Mouse (Mus musculus) lung, embryonic 15.5 days (tissue): ENCODE measurements at regions not wholly inside any gene's neighbourhood (a gene's known extent, or its start where the extent isn't known, plus 50 kb on each side); places are given as distances from the start of the nearest gene placed in this dataset.

Source experiments
- ATAC-seq: fragments of 200-750 bp; cut with Nextera tagmentation; 2 replicates; pipeline ENCODE4 v1.8.0; 2017; ENCODE audit warnings: moderate number of reproducible peaks, borderline replicate concordance; ENCODE audit not compliant: low FRiP score, low TSS enrichment; ENCODE audit errors: extremely low read depth
- H3K27ac ChIP-seq: fragments of 300-500 bp; sonication (generic); 2 replicates; pipeline ENCODE4 v1.5.1; 2015; ENCODE audit warnings: moderate library complexity, mild to moderate bottlenecking, inconsistent platforms
- H3K27me3 ChIP-seq: fragments of 300-500 bp; sonication (generic); 2 replicates; pipeline ENCODE4 v1.6.1; 2015; ENCODE audit warnings: inconsistent platforms
- H3K36me3 ChIP-seq: fragments of 300-500 bp; sonication (generic); 2 replicates; pipeline ENCODE4 v1.6.1; 2015; ENCODE audit warnings: inconsistent platforms
- H3K4me1 ChIP-seq: fragments of 300-500 bp; sonication (generic); 2 replicates; pipeline ENCODE4 v1.6.1; 2015; ENCODE audit warnings: inconsistent platforms
- H3K4me2 ChIP-seq: fragments of 300-500 bp; sonication (generic); 2 replicates; pipeline ENCODE4 v1.6.1; 2015; ENCODE audit warnings: inconsistent platforms, mild to moderate bottlenecking, moderate library complexity
- H3K4me3 ChIP-seq: fragments of 300-500 bp; sonication (generic); 2 replicates; pipeline ENCODE4 v1.5.1; 2015; ENCODE audit warnings: mild to moderate bottlenecking, inconsistent platforms
- H3K9ac ChIP-seq: fragments of 300-500 bp; sonication (generic); 2 replicates; pipeline ENCODE4 v1.6.1; 2015; ENCODE audit warnings: inconsistent platforms
- H3K9me3 ChIP-seq: fragments of 300-500 bp; sonication (generic); 2 replicates; pipeline ENCODE4 v1.6.1; 2016; ENCODE audit warnings: inconsistent platforms
- WGBS: fragments of 180-500 bp; shearing (Covaris S2); methylation state at CpG from one replicate; pipeline ENCODE4 v1.1.7; 2015; 5-methylcytosine and 5-hydroxymethylcytosine counted together

- no peak overlapping the region for H3K4me2 ChIP-seq
- H3K27me3 ChIP-seq = no peaks in the 10 kb centered on the region
- no peaks in the 10 kb centered on the region for H3K4me1 ChIP-seq
- 0 out of 2 replicates have a peak, but pooled peaks cover 6% of the 10 kb centered on the region for H3K9me3 ChIP-seq
- no peaks in the 10 kb centered on the region for H3K36me3 ChIP-seq
- no peak overlapping the region for H3K4me3 ChIP-seq
- H3K27ac ChIP-seq = no peak overlapping the region
- ATAC-seq = no peak
- no peak overlapping the region for H3K9ac ChIP-seq
- WGBS = 92% methylated on average over 5 of the region's 5 CpGs
Measured at GRCm38 (mm10) chr13:32593131-32593530, 190.6 kb downstream of the Mylk4 start.

DNA sequence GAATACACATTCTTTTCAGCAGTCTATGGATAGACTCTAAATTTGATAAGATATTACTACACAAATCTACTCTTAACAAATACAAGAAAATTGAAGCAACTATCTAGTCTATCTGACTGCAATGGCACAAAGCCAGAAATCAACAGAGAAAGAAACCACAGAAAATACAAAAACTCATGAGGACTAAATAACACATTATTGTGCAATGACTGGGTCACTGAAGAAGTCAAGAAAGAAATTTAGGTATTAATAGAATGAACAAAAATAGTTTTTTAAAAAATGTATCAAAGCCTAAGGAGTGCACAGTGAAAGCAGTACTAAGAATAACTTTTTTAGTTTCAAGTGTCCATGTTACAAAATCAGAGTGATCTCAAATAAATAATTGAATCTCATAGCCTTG, 202.2 kb downstream of the Mylk4 start:
- Histone ChIP-seq H3K4me2 (no peak overlapping the region), H3K4me1 (no peaks in the 10 kb centered on the region)
- no peak for ATAC-seq

GRCm38 (mm10) chr13:32567850-32568249, 215.9 kb downstream of the Mylk4 start:
- Histone ChIP-seq H3K4me3 (no peak overlapping the region), H3K4me1 (no peaks in the 10 kb centered on the region), H3K27ac (no peak overlapping the region), H3K9ac (no peak overlapping the region), H3K27me3 (no peaks in the 10 kb centered on the region), H3K9me3 (no peaks in the 10 kb centered on the region), H3K4me2 (no peak overlapping the region), H3K36me3 (no peaks in the 10 kb centered on the region)
- WGBS = 82% methylated on average over 2 of the region's 2 CpGs
- ATAC-seq = no peak

More for the DNA sequence above, 202.2 kb downstream of the Mylk4 start:
- H3K9ac ChIP-seq = no peak overlapping the region
- H3K27ac ChIP-seq = no peak overlapping the region
- H3K27me3 ChIP-seq = no peaks in the 10 kb centered on the region
- no peaks in the 10 kb centered on the region for H3K9me3 ChIP-seq
- no peak overlapping the region for H3K4me3 ChIP-seq
- H3K36me3 ChIP-seq = no peaks in the 10 kb centered on the region

- Histone ChIP-seq H3K4me1 (no peaks in the 10 kb centered on the region), H3K9me3 (0 out of 2 replicates have a peak, but pooled peaks cover 4% of the 10 kb centered on the region), H3K36me3 (no peaks in the 10 kb centered on the region), H3K27ac (no peak overlapping the region), H3K4me2 (no peak overlapping the region), H3K9ac (no peak overlapping the region), H3K4me3 (no peak overlapping the region), H3K27me3 (no peaks in the 10 kb centered on the region)
- ATAC-seq = no peak
Measured at GRCm38 (mm10) chr13:32560666-32561065, 222.1 kb upstream of the Gmds start.

DNA sequence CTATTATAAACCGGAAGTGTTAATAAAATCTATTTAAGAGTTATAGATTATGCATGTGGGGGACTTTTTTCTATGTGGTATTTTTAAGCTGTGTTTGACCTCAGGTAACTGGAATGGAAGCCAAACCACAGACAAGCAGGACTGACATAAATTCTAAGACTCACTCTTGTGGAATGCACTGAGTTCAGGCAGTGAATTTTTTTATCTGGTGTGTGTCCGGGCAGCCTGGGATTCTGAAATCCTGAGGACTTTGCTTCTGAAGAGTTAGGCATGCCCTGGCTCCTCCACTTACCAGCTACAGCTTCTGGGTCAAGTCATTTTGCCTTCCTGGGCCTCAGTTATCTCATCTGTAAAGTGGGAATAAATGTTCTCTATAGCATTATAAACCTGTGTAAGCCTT, 217.9 kb upstream of the Gmds start:
- Histone ChIP-seq H3K36me3 (no peaks in the 10 kb centered on the region), H3K27me3 (no peaks in the 10 kb centered on the region), H3K9me3 (no peaks in the 10 kb centered on the region), H3K4me2 (no peak overlapping the region), H3K4me3 (no peak overlapping the region), H3K4me1 (no peaks in the 10 kb centered on the region), H3K27ac (no peak overlapping the region), H3K9ac (no peak overlapping the region)
- 83% methylated on average over 2 of the region's 2 CpGs for WGBS
- ATAC-seq = no peak

DNA sequence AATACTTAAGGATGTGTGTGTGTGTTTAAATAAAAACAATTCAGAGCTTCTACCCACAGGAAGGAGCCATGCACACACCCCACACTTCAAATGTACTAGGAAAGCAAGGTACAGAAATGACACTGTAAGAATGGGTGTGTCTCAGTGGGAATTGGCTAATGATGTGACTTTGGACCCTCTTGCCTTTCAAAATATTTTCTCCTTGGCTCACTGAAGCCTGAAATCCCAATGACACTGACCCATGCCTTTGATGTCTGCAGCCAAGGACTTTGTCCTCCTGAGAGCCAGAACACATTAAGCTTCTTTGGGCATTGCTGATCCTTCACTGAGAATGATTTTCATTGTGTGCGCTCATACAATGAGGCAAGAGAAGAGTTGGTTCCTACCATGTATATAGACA, 216.5 kb upstream of the Gmds start:
- H3K27me3 ChIP-seq = no peaks in the 10 kb centered on the region
- no peak for ATAC-seq
- H3K27ac ChIP-seq = no peak overlapping the region
- H3K36me3 ChIP-seq = no peaks in the 10 kb centered on the region
- WGBS = 89% methylated on average over 1 of the region's 1 CpGs
- no peaks in the 10 kb centered on the region for H3K4me1 ChIP-seq
- H3K4me2 ChIP-seq = no peak overlapping the region
- H3K9ac ChIP-seq = no peak overlapping the region
- H3K9me3 ChIP-seq = no peaks in the 10 kb centered on the region
- H3K4me3 ChIP-seq = no peak overlapping the region

DNA sequence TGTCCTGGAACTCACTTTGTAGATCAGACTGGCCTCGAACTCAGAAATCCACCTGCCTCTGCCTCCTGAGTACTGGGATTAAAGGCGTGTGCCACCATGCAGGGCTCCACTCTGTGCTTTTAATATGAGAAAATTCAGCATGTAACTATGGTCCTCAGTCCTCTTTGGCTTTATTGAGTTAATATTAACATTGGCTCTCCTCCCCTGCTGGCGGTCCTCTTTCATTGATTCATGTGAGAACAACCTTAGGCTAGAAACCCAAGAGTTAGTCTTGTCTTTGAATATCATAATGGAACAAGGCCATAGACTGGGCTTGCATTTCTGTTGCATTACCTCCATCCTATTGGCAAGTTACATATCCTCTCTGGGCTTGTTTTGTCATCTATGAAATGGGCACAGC, 216.1 kb upstream of the Gmds start:
- Histone ChIP-seq H3K27me3 (no peaks in the 10 kb centered on the region), H3K9ac (no peak overlapping the region), H3K4me2 (no peak overlapping the region), H3K27ac (no peak overlapping the region), H3K4me1 (no peaks in the 10 kb centered on the region), H3K36me3 (no peaks in the 10 kb centered on the region), H3K9me3 (no peaks in the 10 kb centered on the region), H3K4me3 (no peak overlapping the region)
- 91% methylated on average over 3 of the region's 3 CpGs for WGBS
- ATAC-seq = no peak

DNA sequence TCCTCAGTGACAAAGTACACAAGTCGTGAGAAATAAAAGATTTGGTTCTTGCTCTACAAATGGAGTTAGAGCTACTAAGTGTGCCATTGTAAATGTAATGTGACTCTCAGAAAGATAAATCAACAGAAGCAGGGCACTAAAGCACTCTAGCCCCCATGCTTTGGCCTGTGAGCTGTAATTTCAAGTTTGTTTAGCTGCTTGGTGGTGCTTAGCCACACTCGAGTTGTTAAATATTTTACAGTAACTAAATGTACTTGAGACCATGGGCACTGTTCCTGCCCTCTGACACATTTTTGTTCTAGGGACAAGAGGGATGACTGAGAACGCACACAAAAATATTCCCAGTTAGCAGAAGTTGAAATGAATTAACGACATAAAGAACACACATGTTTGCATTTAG, 214.6 kb upstream of the Gmds start:
- 45% methylated on average over 4 of the region's 4 CpGs for WGBS
- Histone ChIP-seq H3K27ac (peak overlapping the region; percentile 78), H3K4me1 (no peaks in the 10 kb centered on the region), H3K9me3 (no peaks in the 10 kb centered on the region), H3K9ac (no peak overlapping the region), H3K36me3 (no peaks in the 10 kb centered on the region), H3K4me2 (no peak overlapping the region), H3K4me3 (no peak overlapping the region), H3K27me3 (no peaks in the 10 kb centered on the region)
- peak; percentile 81 for ATAC-seq

DNA sequence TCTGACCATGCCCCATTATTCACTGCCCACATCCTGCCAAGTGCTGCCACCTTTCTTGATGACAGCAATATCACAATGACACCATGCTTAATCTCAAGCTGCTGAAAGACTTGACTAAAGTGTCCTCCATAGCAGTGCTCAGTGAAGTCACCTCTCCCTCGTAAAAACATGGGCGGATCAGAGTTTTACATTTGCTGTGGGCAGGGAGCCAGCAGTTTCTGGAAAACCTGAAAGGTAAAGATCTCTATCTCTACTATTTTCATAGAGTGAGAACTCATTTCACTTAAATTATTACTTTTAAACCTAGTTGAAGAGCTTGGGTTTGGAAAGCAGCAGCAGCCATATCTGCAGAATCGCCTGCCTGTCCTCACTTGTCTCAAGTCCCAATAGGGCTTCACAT, 211.6 kb upstream of the Gmds start:
- H3K27ac ChIP-seq = no peak overlapping the region
- no peak for ATAC-seq
- 80% methylated on average over 3 of the region's 3 CpGs for WGBS

GRCm38 (mm10) chr13:32547126-32547525, 208.6 kb upstream of the Gmds start:
- ATAC-seq = no peak
- no peaks in the 10 kb centered on the region for H3K9me3 ChIP-seq
- 74% methylated on average over 7 of the region's 7 CpGs for WGBS
- no peak overlapping the region for H3K9ac ChIP-seq
- no peaks in the 10 kb centered on the region for H3K27me3 ChIP-seq
- H3K4me3 ChIP-seq = no peak overlapping the region
- no peaks in the 10 kb centered on the region for H3K36me3 ChIP-seq
- H3K4me1 ChIP-seq = no peaks in the 10 kb centered on the region
- no peak overlapping the region for H3K27ac ChIP-seq
- H3K4me2 ChIP-seq = no peak overlapping the region

More for the DNA sequence above, 211.6 kb upstream of the Gmds start:
- Histone ChIP-seq H3K9me3 (no peaks in the 10 kb centered on the region), H3K4me3 (no peak overlapping the region), H3K4me2 (no peak overlapping the region), H3K4me1 (no peaks in the 10 kb centered on the region), H3K36me3 (no peaks in the 10 kb centered on the region), H3K27me3 (no peaks in the 10 kb centered on the region), H3K9ac (no peak overlapping the region)

GRCm38 (mm10) chr13:32544986-32545740, 206.6 kb upstream of the Gmds start:
- 63% methylated on average over 7 of the region's 7 CpGs for WGBS
- Histone ChIP-seq H3K4me2 (no peak overlapping the region), H3K27me3 (no peaks in the 10 kb centered on the region), H3K4me3 (no peak overlapping the region), H3K27ac (no peak overlapping the region), H3K9ac (no peak overlapping the region), H3K4me1 (no peaks in the 10 kb centered on the region), H3K36me3 (no peaks in the 10 kb centered on the region), H3K9me3 (no peaks in the 10 kb centered on the region)
- ATAC-seq = no peak; the same call in 1 of the 2 replicates

DNA sequence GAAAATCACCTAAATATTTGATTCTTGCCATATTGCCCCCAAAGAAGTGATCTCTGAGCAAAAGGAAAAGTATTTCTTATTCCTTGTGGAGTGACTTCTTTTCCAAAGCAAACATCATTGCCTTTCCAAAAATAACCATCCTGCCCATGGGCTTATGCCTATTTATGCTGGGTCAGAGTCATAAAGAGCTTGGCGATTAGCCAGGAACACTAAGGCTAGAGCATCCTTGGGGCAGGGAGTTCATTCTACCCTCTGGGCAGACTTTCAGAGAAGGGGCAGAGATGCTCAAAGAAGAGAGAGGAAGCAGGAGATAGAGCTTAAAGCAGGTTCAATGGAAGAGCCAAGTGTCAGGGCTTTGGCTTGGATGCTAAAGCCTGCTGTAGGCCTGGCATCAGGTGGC, 203.1 kb upstream of the Gmds start:
- Histone ChIP-seq H3K27me3 (no peaks in the 10 kb centered on the region), H3K27ac (no peak overlapping the region), H3K4me1 (no peaks in the 10 kb centered on the region), H3K4me3 (no peak overlapping the region), H3K9ac (no peak overlapping the region), H3K9me3 (no peaks in the 10 kb centered on the region), H3K36me3 (no peaks in the 10 kb centered on the region), H3K4me2 (no peak overlapping the region)
- 90% methylated on average over 1 of the region's 1 CpGs for WGBS
- ATAC-seq = no peak

- ATAC-seq = no peak
- H3K4me3 ChIP-seq = no peak overlapping the region
- H3K27ac ChIP-seq = no peak overlapping the region
- no peaks in the 10 kb centered on the region for H3K27me3 ChIP-seq
- H3K9me3 ChIP-seq = no peaks in the 10 kb centered on the region
- H3K36me3 ChIP-seq = no peaks in the 10 kb centered on the region
- H3K4me1 ChIP-seq = no peaks in the 10 kb centered on the region
- no peak overlapping the region for H3K4me2 ChIP-seq
- no peak overlapping the region for H3K9ac ChIP-seq
- 69% methylated on average over 4 of the region's 4 CpGs for WGBS
Measured at GRCm38 (mm10) chr13:32536241-32536640, 197.7 kb upstream of the Gmds start.
